Mouse (Mus musculus) ES-E14 (cell line): ENCODE data around the gene Hjurp. TPM values are rescaled to one million over a fixed set of nuclear protein-coding genes. Genes with fewer than 3 reads are reported as not detected.

ENCODE experiments used
- DNase-seq: peaks from one replicate; pipeline ENCODE4 v3.0.0-alpha.2; 2013; ENCODE audit warnings: low read depth, low spot score
- H3K27ac ChIP-seq: 2 replicates; pipeline ENCODE4 v1.5.1; 2012; ENCODE audit warnings: low read depth, mild to moderate bottlenecking, low read length, moderate library complexity, mixed read lengths; ENCODE audit not compliant: poor library complexity, insufficient read depth, severe bottlenecking
- H3K36me3 ChIP-seq: 2 replicates; pipeline ENCODE4 v1.6.1; 2012; ENCODE audit warnings: mild to moderate bottlenecking, low read length, moderate library complexity, mixed read lengths; ENCODE audit not compliant: control insufficient read depth, poor library complexity, insufficient read depth, severe bottlenecking
- H3K4me1 ChIP-seq, 2 experiments: fragments of 150-350 bp in 1 of 2; sonication (generic) in 1 of 2; 2 replicates each; pipeline ENCODE4 v1.6.1; 2012; ENCODE audit warnings: low read length in 2 of 2, mild to moderate bottlenecking in 1 of 2, mixed read lengths in 1 of 2; ENCODE audit not compliant: control insufficient read depth in 2 of 2, insufficient read depth in 2 of 2, poor library complexity in 1 of 2
- H3K4me3 ChIP-seq, 2 experiments: fragments of 150-350 bp in 1 of 2; sonication (generic) in 1 of 2; 2 replicates each; pipeline ENCODE4 v1.5.1; 2012; ENCODE audit warnings: low read length in 2 of 2, low read depth in 1 of 2, mild to moderate bottlenecking in 1 of 2, mixed read lengths in 1 of 2; ENCODE audit not compliant: insufficient read depth in 1 of 2, poor library complexity in 1 of 2, severe bottlenecking in 1 of 2
- H3K9ac ChIP-seq: 2 replicates; pipeline ENCODE4 v1.6.1; 2012; ENCODE audit warnings: low read depth, mild to moderate bottlenecking, low read length, mixed read lengths; ENCODE audit not compliant: poor library complexity, insufficient read depth, severe bottlenecking
- H3K9me3 ChIP-seq: fragments of 150-350 bp; sonication (generic); 2 replicates; pipeline ENCODE4 v1.6.1; 2012; ENCODE audit warnings: low read depth, mild to moderate bottlenecking, low read length; ENCODE audit not compliant: control insufficient read depth, insufficient read depth
- CHD2 ChIP-seq: IDR thresholded peaks from 2 replicates; pipeline ENCODE4 v1.6.1; 2014; ENCODE audit warnings: mild to moderate bottlenecking, low read depth, low read length, inconsistent platforms
- HCFC1 ChIP-seq: IDR thresholded peaks from 2 replicates; pipeline ENCODE4 v1.6.1; 2012; ENCODE audit warnings: low read length, inconsistent platforms, borderline replicate concordance; ENCODE audit not compliant: insufficient read depth
- MAFK ChIP-seq: IDR thresholded peaks from 2 replicates; pipeline ENCODE4 v1.6.1; 2014; ENCODE audit warnings: mild to moderate bottlenecking, low read depth, low read length, inconsistent platforms; ENCODE audit not compliant: insufficient read depth
- ZC3H11A ChIP-seq: IDR thresholded peaks from 2 replicates; pipeline ENCODE4 v1.6.1; 2012; ENCODE audit warnings: low read depth, mild to moderate bottlenecking, inconsistent platforms, low read length, borderline replicate concordance
- ZNF384 ChIP-seq: IDR thresholded peaks from 2 replicates; pipeline ENCODE4 v1.6.1; 2012; ENCODE audit warnings: low read depth, low read length, inconsistent platforms
- in situ Hi-C, 2 experiments: fragments of 600-800 bp; cut with MboI; formaldehyde crosslinking; loops; one replicate each; pipeline ENCODE4 v1.15.1; 2025; ENCODE audit warnings: low sequenced_read_pairs in 2 of 2, inconsistent platforms in 1 of 2; ENCODE audit not compliant: unreplicated experiment in 2 of 2
- total RNA-seq: library from RNA; depleted of rRNA; stranded (reverse); fragments of 300-350 nt; gene quantifications from 2 replicates; pipeline ENCODE4 v1.2.3, GENCODE M21; 2012

Hjurp gene
- total RNA-seq, 1 experiment = 168 TPM

DNA sequence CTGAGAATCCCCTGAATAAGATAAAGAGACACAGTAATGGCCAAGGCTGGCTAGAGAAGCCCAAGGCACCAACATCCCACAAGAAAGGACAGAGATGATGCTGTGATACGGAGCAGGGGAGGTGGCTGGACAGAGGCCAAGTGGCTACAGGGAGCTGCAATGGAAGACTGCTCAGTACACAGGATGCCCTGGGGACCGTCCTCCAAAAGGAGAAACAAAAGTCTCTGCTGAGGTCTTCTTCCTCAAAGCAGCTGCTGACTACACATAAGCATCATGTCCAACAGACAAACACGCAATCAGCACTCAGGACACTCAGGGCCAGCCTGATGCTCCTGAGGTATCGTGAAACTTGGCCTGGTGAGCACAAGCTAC lies 12.6 kb downstream of the Hjurp start:
- DNase-seq = no peak
- H3K4me1 ChIP-seq = peaks cover 3 to 4% of the 10 kb centered on the region in 2 experiments; a peak in 2 of 4 replicates
- H3K9ac ChIP-seq = no peak overlapping the region
- peaks cover 75% of the 10 kb centered on the region for H3K36me3 ChIP-seq
- H3K4me3 ChIP-seq = no peak overlapping the region
- no peak for TF ChIP-seq HCFC1
- in situ Hi-C loops = no loop called here
- H3K9me3 ChIP-seq = peaks cover 3% of the 10 kb centered on the region; the same call in 1 of the 2 replicates
- H3K27ac ChIP-seq = no peak overlapping the region

DNA sequence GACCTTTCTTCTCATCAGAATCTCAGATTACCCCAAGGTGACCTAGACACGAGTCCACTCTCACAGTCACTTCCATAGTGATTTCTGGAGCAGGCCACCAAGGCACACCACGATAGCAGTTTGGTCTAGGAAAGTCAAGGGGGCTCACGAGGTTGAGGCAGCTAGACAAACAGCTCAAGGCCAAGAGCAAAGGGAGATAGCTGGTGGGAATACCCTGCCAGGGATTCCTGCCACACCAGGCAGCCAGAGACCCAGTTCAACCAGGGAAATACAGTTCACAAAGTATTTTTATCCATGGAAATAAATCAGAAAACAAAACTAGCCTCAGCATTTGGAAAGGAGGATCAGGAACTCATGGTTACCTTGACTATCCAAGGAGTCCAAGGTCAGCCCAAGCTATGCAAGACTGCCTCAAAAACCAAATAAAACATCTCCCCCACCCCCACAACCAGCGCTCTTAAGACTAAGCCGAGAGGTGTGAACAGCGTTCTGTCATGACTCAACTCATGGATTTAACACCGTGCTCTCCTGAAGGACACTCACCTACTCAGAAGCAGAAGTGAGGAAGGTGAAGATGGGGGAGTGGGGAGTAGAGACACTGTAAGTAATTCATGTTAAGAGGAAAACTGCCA lies 13.1 kb downstream of the Hjurp start:
- Histone ChIP-seq H3K9ac (no peak overlapping the region), H3K36me3 (peaks cover 70% of the 10 kb centered on the region), H3K27ac (no peak overlapping the region), H3K4me1 (peaks cover 3 to 4% of the 10 kb centered on the region in 2 experiments; a peak in 2 of 4 replicates), H3K4me3 (no peak overlapping the region), H3K9me3 (peaks cover 3% of the 10 kb centered on the region; the same call in 1 of the 2 replicates)
- TF ChIP-seq CHD2 (no peak), MAFK (no peak), ZC3H11A (no peak), HCFC1 (no peak), ZNF384 (no peak)
- in situ Hi-C loops = no loop called here
- no peak for DNase-seq

DNA sequence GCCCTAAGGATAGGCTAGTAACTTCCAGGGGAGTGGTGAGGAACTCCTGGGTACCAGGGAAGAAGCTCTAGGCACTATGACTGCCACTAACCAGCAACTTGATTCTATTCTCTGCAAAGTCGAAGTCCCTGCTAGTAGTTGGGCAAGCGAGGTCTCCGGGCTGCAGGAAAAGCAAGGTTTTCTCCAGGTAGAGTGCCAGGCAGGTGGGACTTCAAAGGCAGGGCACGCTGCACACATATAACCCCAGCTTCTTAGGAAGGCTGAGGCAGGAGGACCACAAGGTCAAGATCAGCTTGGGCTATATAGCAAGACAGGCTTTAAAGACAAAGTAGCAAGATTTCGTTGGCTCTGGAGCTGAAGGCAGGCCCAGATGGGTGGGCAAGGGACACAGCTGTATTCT lies 13.7 kb downstream of the Hjurp start:
- peaks cover 3 to 4% of the 10 kb centered on the region in 2 experiments; a peak in 2 of 4 replicates for H3K4me1 ChIP-seq
- H3K4me3 ChIP-seq = no peak overlapping the region
- no peak overlapping the region for H3K9ac ChIP-seq
- H3K9me3 ChIP-seq = peaks cover 3% of the 10 kb centered on the region; the same call in 1 of the 2 replicates
- no peak overlapping the region for H3K27ac ChIP-seq
- in situ Hi-C loops = no loop called here
- DNase-seq = no peak
- peaks cover 64% of the 10 kb centered on the region for H3K36me3 ChIP-seq
- no peak for TF ChIP-seq CHD2
- TF ChIP-seq ZC3H11A = no peak

DNA sequence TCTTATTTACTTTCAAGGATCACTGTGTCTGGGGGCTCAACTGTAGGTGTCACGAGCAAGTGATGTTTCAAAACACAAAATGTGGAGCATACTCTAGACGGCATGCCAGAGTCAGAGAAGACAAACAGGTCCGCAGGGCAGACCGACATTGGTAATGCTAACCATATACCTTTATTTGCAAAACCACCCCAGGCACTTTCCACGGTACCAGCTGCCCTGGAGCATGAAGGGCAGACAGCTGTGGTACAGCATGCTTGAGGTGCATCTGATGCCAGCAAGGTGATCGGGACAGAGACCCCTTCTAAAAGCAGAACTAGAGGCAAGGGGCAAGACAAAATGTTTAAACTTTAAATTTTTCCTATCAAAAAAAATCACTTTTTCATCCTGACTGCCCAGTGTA lies 14.5 kb downstream of the Hjurp start:
- DNase-seq = no peak
- peaks cover 3% of the 10 kb centered on the region; the same call in 1 of the 2 replicates for H3K9me3 ChIP-seq
- H3K9ac ChIP-seq = no peak overlapping the region
- no peak overlapping the region for H3K27ac ChIP-seq
- no peak for TF ChIP-seq MAFK
- TF ChIP-seq HCFC1 = no peak
- TF ChIP-seq ZNF384 = no peak
- TF ChIP-seq ZC3H11A = no peak
- TF ChIP-seq CHD2 = no peak
- H3K4me1 ChIP-seq = peaks cover 3 to 4% of the 10 kb centered on the region in 2 experiments; a peak in 2 of 4 replicates
- in situ Hi-C loops = no loop called here
- peaks cover 56% of the 10 kb centered on the region for H3K36me3 ChIP-seq
- H3K4me3 ChIP-seq = no peak overlapping the region

DNA sequence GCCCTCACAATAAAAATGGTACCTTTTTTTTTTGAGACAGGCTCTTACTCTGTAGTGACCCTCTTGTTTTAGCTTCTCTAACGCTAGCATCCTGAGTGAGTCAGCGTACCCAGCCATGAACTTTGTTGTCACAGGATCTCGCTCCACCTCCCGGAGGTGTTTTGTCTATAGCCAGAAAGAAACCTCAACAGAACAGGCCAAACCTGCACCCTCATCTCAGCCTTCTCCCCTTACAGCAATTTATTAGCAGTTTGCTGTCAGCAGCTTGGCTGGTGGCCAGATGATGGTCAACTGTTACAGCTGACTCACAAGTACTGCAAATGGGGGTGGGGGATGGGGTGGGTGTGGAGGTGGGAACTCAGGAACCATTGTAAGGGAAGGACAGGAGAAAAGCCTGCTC lies 15.2 kb downstream of the Hjurp start:
- H3K27ac ChIP-seq = no peak overlapping the region
- H3K9ac ChIP-seq = no peak overlapping the region
- in situ Hi-C loops = no loop called here
- peaks cover 3 to 4% of the 10 kb centered on the region in 2 experiments; a peak in 2 of 4 replicates for H3K4me1 ChIP-seq
- H3K9me3 ChIP-seq = peaks cover 3% of the 10 kb centered on the region; the same call in 1 of the 2 replicates
- H3K36me3 ChIP-seq = peaks cover 50% of the 10 kb centered on the region
- TF ChIP-seq ZC3H11A (no peak), HCFC1 (no peak), CHD2 (no peak; the same call in 1 of the 2 replicates), MAFK (no peak), ZNF384 (no peak)
- H3K4me3 ChIP-seq = no peak overlapping the region
- no peak for DNase-seq
